Mouse (Mus musculus): Measurements from ENCODE around the gene Fuom.

GRCm38 (mm10) chr7:140125278-140126021 is 23.2 kb upstream of the Fuom start:
- TF ChIP-seq EP300 (IDR thresholded peaks at IDR 0.05; ENCODE audit: low read depth) (no peak), CTCF (IDR thresholded peaks at IDR 0.05; ENCODE audit: low read depth) (no peak)
